Mouse (Mus musculus) CH12.LX (cell line): ENCODE measurements at regions not wholly inside any gene's neighbourhood (a gene's known extent, or its start where the extent isn't known, plus 50 kb on each side); places are given as distances from the start of the nearest gene placed in this dataset.

ENCODE experiments used
- DNase-seq: peaks from one replicate; pipeline ENCODE4 v3.0.0-alpha.2; 2013; ENCODE audit errors: extremely low read depth
- H3K27ac ChIP-seq: 2 replicates; pipeline ENCODE4 v1.5.1; 2012; ENCODE audit warnings: low read depth, mild to moderate bottlenecking, control low read depth, moderate library complexity; ENCODE audit not compliant: insufficient read depth
- H3K27me3 ChIP-seq: replicated peaks from 2 replicates; pipeline ENCODE3; 2012; ENCODE audit warnings: inconsistent platforms
- H3K36me3 ChIP-seq, 2 experiments: replicated peaks in 1 of 2; 2 replicates each; pipeline versions ENCODE3 to v1.6.1; 2012; ENCODE audit warnings: inconsistent platforms in 1 of 2, low read length in 1 of 2, mild to moderate bottlenecking in 1 of 2, mixed read lengths in 1 of 2, moderate library complexity in 1 of 2; ENCODE audit not compliant: control insufficient read depth in 1 of 2, insufficient read depth in 1 of 2
- H3K4me1 ChIP-seq, 2 experiments: 2 replicates each; pipeline ENCODE4 v1.6.1; 2012; ENCODE audit warnings: inconsistent platforms in 1 of 2, moderate library complexity in 1 of 2; ENCODE audit not compliant: insufficient read depth in 2 of 2, control insufficient read depth in 1 of 2
- H3K4me2 ChIP-seq: 2 replicates; pipeline ENCODE4 v1.6.1; 2012; ENCODE audit warnings: low read depth, mild to moderate bottlenecking, control low read depth; ENCODE audit not compliant: poor library complexity, insufficient read depth, severe bottlenecking
- H3K4me3 ChIP-seq, 3 experiments: fragments of 150-350 bp in 1 of 3; sonication (generic) in 1 of 3; replicated peaks in 1 of 3; 2 replicates each; pipeline versions ENCODE3 to v1.5.1; 2011 to 2012; ENCODE audit warnings: low read depth in 2 of 3, low read length in 2 of 3, mild to moderate bottlenecking in 2 of 3, moderate library complexity in 2 of 3, control low read depth in 1 of 3, improper control_type of control experiment in 1 of 3, inconsistent platforms in 1 of 3, mixed read lengths in 1 of 3; ENCODE audit not compliant: poor library complexity in 1 of 3
- H3K79me2 ChIP-seq: replicated peaks from 2 replicates; pipeline ENCODE4 v1.6.1; 2012; ENCODE audit warnings: mild to moderate bottlenecking, moderate library complexity; ENCODE audit not compliant: control insufficient read depth, poor library complexity, insufficient read depth, severe bottlenecking; ENCODE audit errors: extremely low read depth
- H3K9ac ChIP-seq: 2 replicates; pipeline ENCODE4 v1.6.1; 2012; ENCODE audit warnings: low read depth, mild to moderate bottlenecking, control low read depth, moderate library complexity; ENCODE audit not compliant: insufficient read depth
- H3K9me3 ChIP-seq: replicated peaks from 2 replicates; pipeline ENCODE3; 2012; ENCODE audit warnings: low read length, inconsistent platforms, mixed read lengths
- CHD1 ChIP-seq: IDR thresholded peaks from 2 replicates; pipeline ENCODE4 v1.6.1; 2012; ENCODE audit warnings: low read depth, low read length, improper control_type of control experiment, inconsistent platforms
- CHD2 ChIP-seq: IDR thresholded peaks from 2 replicates; pipeline ENCODE4 v1.6.1; 2011; ENCODE audit warnings: low read length, improper control_type of control experiment
- EP300 ChIP-seq: IDR thresholded peaks from 2 replicates; pipeline ENCODE4 v1.6.1; 2011; ENCODE audit warnings: low read length, improper control_type of control experiment
- ETS1 ChIP-seq: conservative IDR thresholded peaks from 2 replicates; pipeline ENCODE4 v1.6.1; 2012; ENCODE audit warnings: low read depth, mild to moderate bottlenecking, inconsistent platforms, low read length, improper control_type of control experiment, moderate library complexity
- GABPA ChIP-seq: IDR thresholded peaks from 2 replicates; pipeline ENCODE4 v1.6.1; 2012; ENCODE audit warnings: low read depth, low read length, improper control_type of control experiment, inconsistent platforms; ENCODE audit not compliant: insufficient replicate concordance
- HCFC1 ChIP-seq: IDR thresholded peaks from 2 replicates; pipeline ENCODE4 v1.6.1; 2012; ENCODE audit warnings: low read depth, mild to moderate bottlenecking, inconsistent platforms, low read length, improper control_type of control experiment
- IRF4 ChIP-seq: IDR thresholded peaks from 2 replicates; pipeline ENCODE4 v1.6.1; 2014; ENCODE audit warnings: low read depth, mild to moderate bottlenecking, inconsistent platforms, low read length, improper control_type of control experiment
- KAT2A ChIP-seq: IDR thresholded peaks from 2 replicates; pipeline ENCODE4 v1.6.1; 2012; ENCODE audit warnings: low read length, improper control_type of control experiment, inconsistent platforms; ENCODE audit not compliant: insufficient replicate concordance
- MAFK ChIP-seq: IDR thresholded peaks from 2 replicates; pipeline ENCODE4 v1.6.1; 2011; ENCODE audit warnings: low read length, improper control_type of control experiment; ENCODE audit not compliant: insufficient replicate concordance
- MAX ChIP-seq: IDR thresholded peaks from 2 replicates; pipeline ENCODE4 v1.6.1; 2011; ENCODE audit warnings: low read length, improper control_type of control experiment
- MAZ ChIP-seq: IDR thresholded peaks from 2 replicates; pipeline ENCODE4 v1.6.1; 2012; ENCODE audit warnings: low read depth, mild to moderate bottlenecking, inconsistent platforms, low read length, improper control_type of control experiment, moderate library complexity
- MXI1 ChIP-seq: IDR thresholded peaks from 2 replicates; pipeline ENCODE4 v1.6.1; 2011; ENCODE audit warnings: mild to moderate bottlenecking, low read depth, low read length, improper control_type of control experiment
- PAX5 ChIP-seq: IDR thresholded peaks from 2 replicates; pipeline ENCODE4 v1.6.1; 2012; ENCODE audit warnings: low read length, inconsistent platforms, mixed read lengths
- POLR2A ChIP-seq: IDR thresholded peaks from 2 replicates; pipeline ENCODE4 v1.6.1; 2011; ENCODE audit warnings: low read depth, mild to moderate bottlenecking, improper control_type of control experiment, low read length
- POLR2AphosphoS2 ChIP-seq: IDR thresholded peaks from 2 replicates; pipeline ENCODE4 v1.6.1; 2011; ENCODE audit warnings: low read depth, low read length, improper control_type of control experiment
- USF1 ChIP-seq: IDR thresholded peaks from 2 replicates; pipeline ENCODE4 v1.6.1; 2014; ENCODE audit warnings: low read depth, mild to moderate bottlenecking, inconsistent platforms, low read length, improper control_type of control experiment
- USF2 ChIP-seq: conservative IDR thresholded peaks from 2 replicates; pipeline ENCODE4 v1.6.1; 2011; ENCODE audit warnings: low read depth, low read length, improper control_type of control experiment
- ZNF384 ChIP-seq: IDR thresholded peaks from 2 replicates; pipeline ENCODE4 v1.6.1; 2012; ENCODE audit warnings: low read depth, low read length, improper control_type of control experiment, inconsistent platforms
- dilution Hi-C: fragments of 300-500 bp; cut with MboI; formaldehyde crosslinking; loops from 2 replicates; pipeline ENCODE4 v1.14.3; 2020; ENCODE audit warnings: low sequenced_read_pairs; ENCODE audit not compliant: extremely low pct_unique_long_range_greater_than_20kb, extremely low pct_ligation_motif_present
- in situ Hi-C: fragments of 300-500 bp; cut with MboI; formaldehyde crosslinking; loops from 3 replicates; pipeline ENCODE4 v1.14.3; 2019; ENCODE audit warnings: low sequenced_read_pairs, low pct_ligation_motif_present, low pct_unique_long_range_greater_than_20kb, mixed read lengths

- Histone ChIP-seq H3K9ac (no peak overlapping the region), H3K4me1 (no peaks in the 10 kb centered on the region), H3K4me3 (no peak overlapping the region), H3K9me3 (peaks cover 50% of the 10 kb centered on the region), H3K36me3 (no peaks in the 10 kb centered on the region), H3K79me2 (no peaks in the 10 kb centered on the region), H3K27ac (no peak overlapping the region), H3K27me3 (no peaks in the 10 kb centered on the region), H3K4me2 (no peak overlapping the region)
- in situ Hi-C loops = no loop called here
- DNase-seq = no peak
- TF ChIP-seq ZNF384 = no peak
- no peak for TF ChIP-seq ETS1
- TF ChIP-seq KAT2A = no peak
- no peak for TF ChIP-seq USF1
- no peak for TF ChIP-seq MAFK
- TF ChIP-seq CHD1 = no peak
- no peak for TF ChIP-seq USF2
- no peak for TF ChIP-seq MAZ
- TF ChIP-seq GABPA = no peak
- no peak for TF ChIP-seq MXI1
- no peak for TF ChIP-seq MAX
- TF ChIP-seq CHD2 = no peak
- TF ChIP-seq POLR2AphosphoS2 = no peak
- dilution Hi-C loops = no loop called here
Measured at GRCm38 (mm10) chr3:34552542-34553208, 97.5 kb upstream of the Sox2 start.

- Histone ChIP-seq H3K36me3 (no peaks in the 10 kb centered on the region), H3K4me1 (no peaks in the 10 kb centered on the region), H3K27ac (no peak overlapping the region), H3K4me2 (no peak overlapping the region), H3K9me3 (peaks cover 44% of the 10 kb centered on the region), H3K4me3 (no peak overlapping the region), H3K79me2 (no peaks in the 10 kb centered on the region), H3K9ac (no peak overlapping the region), H3K27me3 (no peaks in the 10 kb centered on the region)
- dilution Hi-C loops (no loop called here), in situ Hi-C loops (no loop called here)
- no peak for TF ChIP-seq ETS1
- TF ChIP-seq EP300 = no peak
- TF ChIP-seq IRF4 = no peak
- no peak for TF ChIP-seq POLR2A
- TF ChIP-seq USF1 = no peak
- TF ChIP-seq CHD1 = no peak
- TF ChIP-seq PAX5 = no peak
- TF ChIP-seq MAFK = no peak
- no peak for TF ChIP-seq HCFC1
- no peak for DNase-seq
Measured at GRCm38 (mm10) chr3:34551069-34551468, 99.1 kb upstream of the Sox2 start.
